Mouse (Mus musculus) cerebellum, adult 11-12 months (tissue): ENCODE data around the gene Acvr1.

ENCODE experiments used
- DNase-seq: peaks from one replicate; pipeline ENCODE4 v3.0.0; 2022

The Acvr1 gene

GRCm38 (mm10) chr2:58379475-58379874, 187.5 kb downstream of the Acvr1 start:
- no peak for DNase-seq

GRCm38 (mm10) chr2:58377417-58378130, 189.4 kb downstream of the Acvr1 start:
- DNase-seq, result no peak

- no peak for DNase-seq
Measured at GRCm38 (mm10) chr2:58366196-58366595, 200.8 kb downstream of the Acvr1 start.

GRCm38 (mm10) chr2:58361361-58362046, 205.5 kb downstream of the Acvr1 start:
- no peak for DNase-seq

GRCm38 (mm10) chr2:58358132-58358460, 208.9 kb downstream of the Acvr1 start:
- no peak for DNase-seq

- peak; percentile 46 for DNase-seq
Measured at GRCm38 (mm10) chr2:58357414-58358131, 209.4 kb downstream of the Acvr1 start, which contains the start of gene Acvr1c. Acvr1c (minus strand) TSS chr2:58357895.

- DNase-seq, result peak; percentile 8
Measured at GRCm38 (mm10) chr2:58357068-58357413, 209.9 kb downstream of the Acvr1 start.

GRCm38 (mm10) chr2:58354389-58354788, 212.6 kb downstream of the Acvr1 start:
- no peak for DNase-seq

GRCm38 (mm10) chr2:58352846-58353245, 214.1 kb downstream of the Acvr1 start:
- no peak for DNase-seq

- DNase-seq, result no peak
Measured at GRCm38 (mm10) chr2:58350657-58351056, 216.3 kb downstream of the Acvr1 start.
